Mouse (Mus musculus) heart, embryonic 12.5 days (tissue): Measurements from ENCODE around the gene Fbxo42. TPM values are rescaled to one million over a fixed set of nuclear protein-coding genes. Genes with fewer than 3 reads are reported as not detected.

Experiments used
- ATAC-seq: fragments of 200-750 bp; cut with Nextera tagmentation; 2 replicates; pipeline ENCODE4 v1.8.0; 2017; ENCODE audit warnings: moderate TSS enrichment, moderate library complexity; ENCODE audit not compliant: insufficient number of reproducible peaks, low FRiP score
- H3K27ac ChIP-seq: fragments of 300-500 bp; sonication (generic); 2 replicates; pipeline ENCODE4 v1.5.1; 2016; ENCODE audit warnings: mild to moderate bottlenecking, moderate library complexity; ENCODE audit not compliant: poor library complexity, severe bottlenecking
- H3K27me3 ChIP-seq: fragments of 300-500 bp; sonication (generic); replicated peaks from 2 replicates; pipeline ENCODE4 v1.6.1; 2016; ENCODE audit warnings: mild to moderate bottlenecking, moderate library complexity
- H3K36me3 ChIP-seq: fragments of 300-500 bp; sonication (generic); 2 replicates; pipeline ENCODE4 v1.6.1; 2016; ENCODE audit warnings: mild to moderate bottlenecking, moderate library complexity
- H3K4me1 ChIP-seq: fragments of 300-500 bp; sonication (generic); replicated peaks from 2 replicates; pipeline ENCODE4 v1.6.1; 2016; ENCODE audit warnings: mild to moderate bottlenecking
- H3K4me2 ChIP-seq: fragments of 300-500 bp; sonication (generic); 2 replicates; pipeline ENCODE4 v1.6.1; 2016; ENCODE audit warnings: mild to moderate bottlenecking, moderate library complexity
- H3K4me3 ChIP-seq: fragments of 300-500 bp; sonication (generic); 2 replicates; pipeline ENCODE4 v1.5.1; 2016; ENCODE audit warnings: mild to moderate bottlenecking
- H3K9ac ChIP-seq: fragments of 300-500 bp; sonication (generic); 2 replicates; pipeline ENCODE4 v1.6.1; 2016; ENCODE audit warnings: mild to moderate bottlenecking, moderate library complexity
- H3K9me3 ChIP-seq: fragments of 300-500 bp; sonication (generic); replicated peaks from 2 replicates; pipeline ENCODE4 v1.6.1; 2016; ENCODE audit warnings: mild to moderate bottlenecking, moderate library complexity
- WGBS: fragments of 180-500 bp; shearing (Covaris S2); methylation state at CpG from one replicate; pipeline ENCODE4 v1.1.7; 2016; 5-methylcytosine and 5-hydroxymethylcytosine counted together
- polyA plus RNA-seq: library from polyadenylated mRNA; unstranded; fragments of >200 nt; fragmentation: Nextera tagmentation; extraction: Ambion mirVana; gene quantifications from 2 replicates; pipeline ENCODE4 v1.2.1, GENCODE M21; 2016

Gene Fbxo42
- polyA plus RNA-seq, 1 experiment from 2014 or later, result 18.2 TPM

GRCm38 (mm10) chr4:141249383-141249782 is 101.7 kb downstream of the Fbxo42 start:
- H3K27ac ChIP-seq, result no peak overlapping the region
- ATAC-seq, result no peak
- peaks cover 36% of the 10 kb centered on the region for H3K4me1 ChIP-seq
- peaks cover 76% of the 10 kb centered on the region for H3K27me3 ChIP-seq
- WGBS, result 75% methylated on average over 11 of the region's 11 CpGs
- H3K9me3 ChIP-seq, result no peaks in the 10 kb centered on the region
- no peak overlapping the region for H3K9ac ChIP-seq
- no peaks in the 10 kb centered on the region for H3K36me3 ChIP-seq
- no peak overlapping the region for H3K4me2 ChIP-seq
- H3K4me3 ChIP-seq, result no peak overlapping the region

GRCm38 (mm10) chr4:141251071-141251470 is 103.4 kb downstream of the Fbxo42 start:
- 61% methylated on average over 8 of the region's 8 CpGs for WGBS
- Histone ChIP-seq H3K9ac (no peak overlapping the region), H3K4me1 (peaks cover 25% of the 10 kb centered on the region), H3K9me3 (no peaks in the 10 kb centered on the region), H3K4me3 (no peak overlapping the region), H3K27me3 (peaks cover 65% of the 10 kb centered on the region), H3K4me2 (no peak overlapping the region), H3K27ac (no peak overlapping the region), H3K36me3 (no peaks in the 10 kb centered on the region)
- ATAC-seq, result no peak

GRCm38 (mm10) chr4:141252641-141253040 is 104.9 kb downstream of the Fbxo42 start:
- H3K4me1 ChIP-seq, result peaks cover 10% of the 10 kb centered on the region
- H3K4me2 ChIP-seq, result no peak overlapping the region
- no peak overlapping the region for H3K27ac ChIP-seq
- no peaks in the 10 kb centered on the region for H3K36me3 ChIP-seq
- H3K4me3 ChIP-seq, result no peak overlapping the region
- ATAC-seq, result no peak
- peaks cover 3% of the 10 kb centered on the region; the same call in 1 of the 2 replicates for H3K9me3 ChIP-seq
- no peak overlapping the region for H3K9ac ChIP-seq
- peaks cover 49% of the 10 kb centered on the region for H3K27me3 ChIP-seq
- WGBS, result 68% methylated on average over 2 of the region's 2 CpGs

Other genes with a start within 250 kb of the Fbxo42 start
- gene Padi2, start 241.6 kb upstream of the Fbxo42 start, polyA plus RNA-seq, result 3.3 and 4.1 TPM in 2 replicates
- gene Sdhb, start 186.7 kb upstream of the Fbxo42 start, polyA plus RNA-seq, result 746 and 756 TPM in 2 replicates
- gene Atp13a2, start 161.0 kb upstream of the Fbxo42 start, polyA plus RNA-seq, result 33.1 and 35.6 TPM in 2 replicates
- gene Mfap2, start 137.5 kb upstream of the Fbxo42 start, polyA plus RNA-seq, result 245 and 246 TPM in 2 replicates
- gene Crocc, start 87.4 kb upstream of the Fbxo42 start, polyA plus RNA-seq, result 6.3 and 6.7 TPM in 2 replicates
- gene Necap2, start 69.6 kb upstream of the Fbxo42 start, polyA plus RNA-seq, result 43.2 and 44.3 TPM in 2 replicates
- not detected in 2 replicates for gene Spata21, start 59.6 kb upstream of the Fbxo42 start, polyA plus RNA-seq
- gene Szrd1, start 8.1 kb upstream of the Fbxo42 start, polyA plus RNA-seq, result 32.9 and 33.4 TPM in 2 replicates
- 2.0 and 2.3 TPM in 2 replicates for gene Rsg1, start 66.0 kb downstream of the Fbxo42 start, polyA plus RNA-seq
- 2.6 and 3.1 TPM in 2 replicates for gene Arhgef19, start 91.6 kb downstream of the Fbxo42 start, polyA plus RNA-seq
- 5.3 and 6.1 TPM in 2 replicates for gene Epha2, start 153.3 kb downstream of the Fbxo42 start, polyA plus RNA-seq
- 0.93 and 1.1 TPM in 2 replicates for gene Fam131c, start 220.3 kb downstream of the Fbxo42 start, polyA plus RNA-seq